Mouse (Mus musculus) E14TG2a.4 (cell line): Measurements from ENCODE around the gene Mrps18a.
A peak's percentile ranks its signal among the peaks of the same experiment; 100 is the strongest.

Experiments used
- H3K27me3 ChIP-seq: 2 replicates; pipeline ENCODE4 v1.6.1; 2014; ENCODE audit warnings: low read length, control low read depth; ENCODE audit not compliant: insufficient read depth
- H3K36me3 ChIP-seq: 2 replicates; pipeline ENCODE4 v1.6.1; 2014; ENCODE audit warnings: low read length, control low read depth; ENCODE audit not compliant: insufficient read depth
- H3K4me1 ChIP-seq: replicated peaks from 2 replicates; pipeline ENCODE4 v1.6.1; 2014; ENCODE audit warnings: low read depth, low read length, control low read depth
- H3K4me3 ChIP-seq: replicated peaks from 2 replicates; pipeline ENCODE4 v1.5.1; 2014; ENCODE audit warnings: mild to moderate bottlenecking, low read length
- H3K9me3 ChIP-seq: 2 replicates; pipeline ENCODE4 v1.6.1; 2014; ENCODE audit warnings: low read length, control low read depth
- CTCF ChIP-seq: conservative IDR thresholded peaks from 2 replicates; pipeline ENCODE4 v1.5.1; 2014; ENCODE audit warnings: low read length
- NANOG ChIP-seq: IDR thresholded peaks from 2 replicates; pipeline ENCODE4 v1.6.1; 2014; ENCODE audit warnings: borderline replicate concordance, low read length, mixed read lengths
- POU5F1 ChIP-seq: IDR thresholded peaks from 2 replicates; pipeline ENCODE4 v1.6.1; 2014; ENCODE audit warnings: low read length, borderline replicate concordance

Gene Mrps18a

DNA sequence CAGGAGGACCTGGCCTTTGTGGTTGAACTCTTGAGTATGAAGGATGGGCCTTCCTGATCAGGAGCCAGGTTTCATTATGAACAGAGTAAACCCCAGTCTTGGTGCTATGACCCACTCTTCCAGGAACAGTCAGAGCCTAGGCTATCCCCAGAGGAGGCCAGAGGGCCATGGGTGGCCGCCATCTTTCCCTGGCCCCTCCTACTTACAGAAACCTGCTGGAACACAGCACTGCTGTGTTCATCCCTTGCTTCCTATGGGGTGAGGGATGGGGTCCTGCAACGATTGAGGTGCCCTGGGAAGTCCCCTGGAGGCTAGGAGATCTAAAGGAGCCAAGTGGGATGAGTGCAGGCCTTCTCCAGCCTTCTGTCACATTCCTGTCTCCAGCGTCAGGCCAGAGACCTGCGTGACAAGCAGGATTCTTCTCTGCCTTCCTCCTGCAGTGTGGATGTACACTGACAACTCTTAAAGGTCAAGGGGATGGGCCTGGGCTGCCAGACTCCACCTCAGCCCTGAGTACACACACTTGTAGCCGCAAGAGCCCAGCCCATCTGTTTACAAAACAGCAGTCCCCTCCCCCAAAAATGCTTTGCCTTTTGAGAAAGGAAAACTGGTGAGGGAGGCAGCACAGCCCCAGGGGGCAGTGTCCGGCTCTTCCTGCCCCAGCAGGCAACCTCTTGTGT, 17.2 kb downstream of the Mrps18a start:
- no peaks in the 10 kb centered on the region for H3K27me3 ChIP-seq
- H3K4me3 ChIP-seq = no peak overlapping the region
- TF ChIP-seq POU5F1 (no peak), CTCF (no peak), NANOG (no peak)
- H3K4me1 ChIP-seq = peaks cover 50% of the 10 kb centered on the region
- peaks cover 76% of the 10 kb centered on the region for H3K36me3 ChIP-seq
- H3K9me3 ChIP-seq = no peaks in the 10 kb centered on the region

GRCm38 (mm10) chr17:46129741-46130498, 19.1 kb downstream of the Mrps18a start:
- Histone ChIP-seq H3K4me1 (peaks cover 52% of the 10 kb centered on the region), H3K36me3 (peaks cover 56% of the 10 kb centered on the region), H3K9me3 (no peaks in the 10 kb centered on the region), H3K27me3 (no peaks in the 10 kb centered on the region), H3K4me3 (no peak overlapping the region)
- TF ChIP-seq POU5F1 (no peak), CTCF (no peak), NANOG (no peak)

GRCm38 (mm10) chr17:46132058-46132718, 21.4 kb downstream of the Mrps18a start:
- Histone ChIP-seq H3K4me1 (peaks cover 44% of the 10 kb centered on the region), H3K9me3 (no peaks in the 10 kb centered on the region)
- TF ChIP-seq CTCF (peak; percentile 85), NANOG (no peak), POU5F1 (no peak)

DNA sequence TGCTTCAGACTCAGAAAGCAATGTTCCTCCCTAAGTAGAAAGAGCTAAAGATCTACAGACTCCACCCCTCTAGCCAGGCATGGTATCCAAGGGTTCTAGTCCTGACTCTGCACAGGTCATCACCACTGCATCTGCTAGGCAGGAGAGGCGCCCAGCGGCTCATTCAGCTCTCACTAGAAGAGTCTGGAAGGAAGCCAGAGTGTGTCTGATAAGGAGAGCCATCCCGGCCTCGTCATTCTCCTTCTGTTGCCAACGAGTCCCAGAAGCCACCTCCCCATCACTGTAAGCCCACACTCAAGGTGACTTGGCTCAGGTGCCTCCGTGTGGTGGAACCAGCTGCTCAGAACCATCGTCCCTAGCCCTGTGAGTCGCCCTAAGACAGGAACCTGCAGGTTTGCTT, 22.1 kb downstream of the Mrps18a start:
- H3K36me3 ChIP-seq = peaks cover 27% of the 10 kb centered on the region
- TF ChIP-seq CTCF = no peak
- TF ChIP-seq NANOG = no peak
- no peak for TF ChIP-seq POU5F1
- H3K4me1 ChIP-seq = peaks cover 37% of the 10 kb centered on the region
- no peaks in the 10 kb centered on the region for H3K27me3 ChIP-seq
- H3K9me3 ChIP-seq = no peaks in the 10 kb centered on the region
- no peak overlapping the region for H3K4me3 ChIP-seq

More at GRCm38 (mm10) chr17:46132058-46132718, 21.4 kb downstream of the Mrps18a start:
- H3K4me3 ChIP-seq = no peak overlapping the region
- H3K27me3 ChIP-seq = no peaks in the 10 kb centered on the region
- H3K36me3 ChIP-seq = peaks cover 34% of the 10 kb centered on the region

DNA sequence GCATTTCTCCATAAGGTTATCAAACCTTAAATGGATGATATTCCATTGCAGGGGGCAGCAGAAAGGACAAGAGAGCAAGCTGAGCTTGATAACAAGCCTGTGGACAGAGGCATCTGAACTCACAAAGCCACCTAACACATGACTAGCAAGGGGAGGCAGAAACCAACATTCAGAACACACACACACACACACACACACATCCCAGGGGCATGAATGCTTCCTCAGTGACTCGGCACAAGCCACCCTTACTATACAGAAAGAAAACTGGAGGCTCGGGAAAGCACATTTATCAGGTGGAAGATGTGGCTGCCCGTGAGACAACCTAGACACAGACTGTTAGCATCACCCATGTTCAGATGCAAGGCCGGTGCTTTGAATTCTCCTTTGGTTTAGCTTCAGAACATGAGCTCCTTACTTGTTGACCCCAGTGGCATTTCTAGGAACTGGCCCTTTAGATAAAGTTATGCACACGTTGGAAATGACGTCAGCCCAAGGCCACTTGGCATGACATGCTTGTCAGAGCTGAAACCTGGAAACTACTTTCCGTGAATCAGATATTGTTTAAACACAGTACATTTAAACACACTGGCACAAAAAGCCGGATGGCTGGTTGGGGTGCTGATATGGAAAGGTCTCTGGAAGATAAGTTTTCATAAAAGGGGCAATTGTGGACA, 27.9 kb downstream of the Mrps18a start:
- Histone ChIP-seq H3K4me1 (peaks cover 19% of the 10 kb centered on the region), H3K9me3 (no peaks in the 10 kb centered on the region), H3K27me3 (peaks cover 5% of the 10 kb centered on the region; the same call in 1 of the 2 replicates), H3K4me3 (no peak overlapping the region), H3K36me3 (no peaks in the 10 kb centered on the region)
- no peak for TF ChIP-seq CTCF
- TF ChIP-seq NANOG = no peak
- TF ChIP-seq POU5F1 = no peak

DNA sequence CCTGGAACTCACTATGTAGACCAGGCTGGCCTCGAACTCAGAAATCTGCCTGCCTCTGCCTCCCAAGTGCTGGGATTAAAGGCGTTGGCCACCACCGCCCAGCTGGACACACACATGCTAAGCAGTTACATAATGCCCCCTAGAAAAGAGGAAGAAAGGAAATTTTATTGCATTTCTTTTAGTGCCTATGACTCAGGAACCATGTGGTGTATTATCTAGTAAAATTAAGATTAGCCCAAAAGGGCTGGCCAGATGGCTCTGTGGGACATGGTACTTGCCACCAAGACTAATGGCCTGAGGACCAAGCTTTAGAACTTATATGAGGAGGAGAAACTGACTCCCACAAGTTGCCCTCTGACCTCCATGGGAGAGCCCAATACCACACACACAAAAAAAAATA, 29.1 kb downstream of the Mrps18a start:
- no peak for TF ChIP-seq CTCF
- TF ChIP-seq POU5F1 = no peak
- no peak for TF ChIP-seq NANOG
- H3K4me3 ChIP-seq = no peak overlapping the region
- H3K36me3 ChIP-seq = no peaks in the 10 kb centered on the region
- no peaks in the 10 kb centered on the region for H3K9me3 ChIP-seq
- H3K27me3 ChIP-seq = peaks cover 6% of the 10 kb centered on the region; the same call in 1 of the 2 replicates
- peaks cover 28% of the 10 kb centered on the region for H3K4me1 ChIP-seq

GRCm38 (mm10) chr17:46143578-46144423, 33.0 kb downstream of the Mrps18a start, which contains the start of gene Rsph9:
Gene Rsph9, minus strand, starts transcription at chr17:46144216.
- no peak for TF ChIP-seq CTCF
- no peak for TF ChIP-seq NANOG
- no peak for TF ChIP-seq POU5F1
- Histone ChIP-seq H3K4me1 (peaks cover 40% of the 10 kb centered on the region), H3K4me3 (peak within 1 kb of the TSS; percentile 74), H3K36me3 (peaks cover 26% of the 10 kb centered on the region), H3K27me3 (peaks cover 6% of the 10 kb centered on the region; the same call in 1 of the 2 replicates), H3K9me3 (no peaks in the 10 kb centered on the region)
